Mouse (Mus musculus): ENCODE data around the gene 3110082J24Rik.
A peak's percentile ranks its signal among the peaks of the same experiment; 100 is the strongest.

The 3110082J24Rik gene

GRCm38 (mm10) chr5:30105668-30106300 is at the start of gene 3110082J24Rik:
Gene 3110082J24Rik (minus strand): TSS chr5:30106086.
- DNase-seq, result no peak

- no peak for DNase-seq
Observed at GRCm38 (mm10) chr5:30155395-30155792, 49.5 kb upstream of the 3110082J24Rik start.

- DNase-seq, result peak; percentile 94 to 96
Observed at GRCm38 (mm10) chr5:30154474-30155394, 48.8 kb upstream of the 3110082J24Rik start, which contains the start of the genes Hadha and Hadhb. Gene Hadha (minus strand): TSS chr5:30155162. Gene Hadhb (plus strand): TSS chr5:30155248.

GRCm38 (mm10) chr5:30154013-30154412 is 48.1 kb upstream of the 3110082J24Rik start:
- no peak for DNase-seq

GRCm38 (mm10) chr5:30153222-30153621 is 47.3 kb upstream of the 3110082J24Rik start:
- no peak for DNase-seq

GRCm38 (mm10) chr5:30152413-30152812 is 46.5 kb upstream of the 3110082J24Rik start:
- DNase-seq, result peak; percentile 21 to 55

- peak; percentile 49 to 51 for DNase-seq
Observed at GRCm38 (mm10) chr5:30152007-30152406, 46.1 kb upstream of the 3110082J24Rik start.

- no peak for DNase-seq
Observed at GRCm38 (mm10) chr5:30148133-30148920, 42.4 kb upstream of the 3110082J24Rik start.

- DNase-seq, result no peak
Observed at GRCm38 (mm10) chr5:30146526-30146925, 40.6 kb upstream of the 3110082J24Rik start.

- DNase-seq, result no peak
Observed at GRCm38 (mm10) chr5:30138193-30138592, 32.3 kb upstream of the 3110082J24Rik start.

GRCm38 (mm10) chr5:30137271-30137670 is 31.4 kb upstream of the 3110082J24Rik start:
- DNase-seq, result no peak

- peak in 1 of 2 experiments; percentile 37 for DNase-seq
Observed at GRCm38 (mm10) chr5:30135711-30136231, 29.9 kb upstream of the 3110082J24Rik start.

- no peak for DNase-seq
Observed at GRCm38 (mm10) chr5:30132173-30132572, 26.3 kb upstream of the 3110082J24Rik start.

- no peak for DNase-seq
Observed at GRCm38 (mm10) chr5:30131246-30131645, 25.4 kb upstream of the 3110082J24Rik start.

GRCm38 (mm10) chr5:30128680-30129079 is 22.8 kb upstream of the 3110082J24Rik start:
- no peak for DNase-seq

GRCm38 (mm10) chr5:30127921-30128597 is 22.2 kb upstream of the 3110082J24Rik start:
- DNase-seq, result no peak

- no peak for DNase-seq
Observed at GRCm38 (mm10) chr5:30126756-30127155, 20.9 kb upstream of the 3110082J24Rik start.

GRCm38 (mm10) chr5:30125587-30125986 is 19.7 kb upstream of the 3110082J24Rik start:
- DNase-seq, result peak in 1 of 2 experiments; percentile 25

- no peak for DNase-seq
Observed at GRCm38 (mm10) chr5:30122481-30122880, 16.6 kb upstream of the 3110082J24Rik start.

GRCm38 (mm10) chr5:30120106-30120505 is 14.2 kb upstream of the 3110082J24Rik start:
- peak; percentile 61 to 83 for DNase-seq

- peak; percentile 46 to 58 for DNase-seq
Observed at GRCm38 (mm10) chr5:30119163-30119562, 13.3 kb upstream of the 3110082J24Rik start.

- no peak for DNase-seq
Observed at GRCm38 (mm10) chr5:30118018-30118417, 12.1 kb upstream of the 3110082J24Rik start.

Data from kidney, postnatal 25 days (tissue).